Mouse (Mus musculus): ENCODE results near the gene Fzr1. TPM values are rescaled to one million over a fixed set of nuclear protein-coding genes. Genes with fewer than 3 reads are reported as not detected.

Fzr1 gene
- total RNA-seq, 2 experiments from 2014 or later, result 35.1 to 35.2 TPM

GRCm38 (mm10) chr10:81417227-81418215, 39.2 kb upstream of the Fzr1 start:
- no peak for DNase-seq (ENCODE audit: low spot score in 2 of 2)

- DNase-seq (ENCODE audit: low spot score in 2 of 2), result peak; percentile 60 to 76
These were observed 38.4 kb upstream of the Fzr1 start for GRCm38 (mm10) chr10:81416581-81417226.

- DNase-seq (ENCODE audit: low spot score in 2 of 2), result no peak
These were observed 37.4 kb upstream of the Fzr1 start for GRCm38 (mm10) chr10:81415549-81416310.

GRCm38 (mm10) chr10:81415146-81415545, 36.8 kb upstream of the Fzr1 start:
- no peak for DNase-seq (ENCODE audit: low spot score in 2 of 2)

- no peak for DNase-seq (ENCODE audit: low spot score in 2 of 2)
These were observed 36.4 kb upstream of the Fzr1 start for GRCm38 (mm10) chr10:81414682-81415081.

- peak; percentile 85 to 86 for DNase-seq (ENCODE audit: low spot score in 2 of 2)
These were observed 35.3 kb upstream of the Fzr1 start for GRCm38 (mm10) chr10:81413310-81414261.

GRCm38 (mm10) chr10:81412586-81413309, 34.4 kb upstream of the Fzr1 start:
- no peak for DNase-seq (ENCODE audit: low spot score in 2 of 2)

GRCm38 (mm10) chr10:81411471-81412400, 33.4 kb upstream of the Fzr1 start:
- peak; percentile 45 to 69 for DNase-seq (ENCODE audit: low spot score in 2 of 2)

GRCm38 (mm10) chr10:81410981-81411380, 32.7 kb upstream of the Fzr1 start:
- no peak for DNase-seq (ENCODE audit: low spot score in 2 of 2)

GRCm38 (mm10) chr10:81410350-81410749, 32.0 kb upstream of the Fzr1 start:
- no peak for DNase-seq (ENCODE audit: low spot score in 2 of 2)

- no peak for DNase-seq (ENCODE audit: low spot score in 2 of 2)
These were observed 31.0 kb upstream of the Fzr1 start for GRCm38 (mm10) chr10:81409330-81409729.

- peak; percentile 82 to 89 for DNase-seq (ENCODE audit: low spot score in 2 of 2)
These were observed 30.6 kb upstream of the Fzr1 start for GRCm38 (mm10) chr10:81408871-81409291.

GRCm38 (mm10) chr10:81408424-81408729, 30.1 kb upstream of the Fzr1 start:
- no peak for DNase-seq (ENCODE audit: low spot score in 2 of 2)

GRCm38 (mm10) chr10:81407539-81408423, 29.5 kb upstream of the Fzr1 start:
- peak; percentile 72 to 81 for DNase-seq (ENCODE audit: low spot score in 2 of 2)

- DNase-seq (ENCODE audit: low spot score in 2 of 2), result no peak
These were observed 28.5 kb upstream of the Fzr1 start for GRCm38 (mm10) chr10:81406504-81407440.

GRCm38 (mm10) chr10:81405588-81406201, 27.4 kb upstream of the Fzr1 start:
- peak in 1 of 2 experiments; percentile 66 for DNase-seq (ENCODE audit: low spot score in 2 of 2)

All from adrenal gland, adult 18-20 months (tissue).